Mouse (Mus musculus): ENCODE results near the gene Gtf2ird1. TPM values are rescaled to one million over a fixed set of nuclear protein-coding genes. Genes with fewer than 3 reads are reported as not detected.

Gene Gtf2ird1
- total and polyA plus RNA-seq, 3 experiments = 12.8 to 39.0 (median 13.1) TPM

GRCm38 (mm10) chr5:134430087-134430486, 26.4 kb downstream of the Gtf2ird1 start:
- Histone ChIP-seq H3K36me3 (replicated peaks in 1 of 2; ENCODE audit: control insufficient read depth in 1 of 2, insufficient read depth in 1 of 2, low read length in 1 of 2) (peaks cover 0 to 38% of the 10 kb centered on the region in 2 experiments), H3K79me2 (replicated peaks; ENCODE audit: control insufficient read depth, extremely low read depth, insufficient read depth, poor library complexity, severe bottlenecking) (no peaks in the 10 kb centered on the region), H3K9ac (ENCODE audit: insufficient read depth, low read depth) (no peak overlapping the region), H3K27me3 (replicated peaks) (no peaks in the 10 kb centered on the region), H3K4me3 (replicated peaks in 1 of 3; ENCODE audit: low read depth in 2 of 3, low read length in 2 of 3, poor library complexity in 1 of 3) (no peak overlapping the region), H3K27ac (ENCODE audit: insufficient read depth, low read depth) (no peak overlapping the region), H3K4me2 (ENCODE audit: insufficient read depth, low read depth, poor library complexity, severe bottlenecking) (no peak overlapping the region), H3K4me1 (ENCODE audit: control insufficient read depth in 1 of 2, insufficient read depth in 2 of 2) (peaks cover 0 to 23% of the 10 kb centered on the region in 2 experiments; a peak in 2 of 4 replicates), H3K9me3 (replicated peaks; ENCODE audit: low read length) (no peaks in the 10 kb centered on the region)
- dilution Hi-C loops (cut with MboI; ENCODE audit: extremely low pct_ligation_motif_present, extremely low pct_unique_long_range_greater_than_20kb, low sequenced_read_pairs) (no loop called here), in situ Hi-C loops (cut with MboI; ENCODE audit: low pct_ligation_motif_present, low pct_unique_long_range_greater_than_20kb, low sequenced_read_pairs) (no loop called here)
- TF ChIP-seq SMC3 (IDR thresholded peaks at IDR 0.05; ENCODE audit: low read depth, low read length) = no peak
- DNase-seq (ENCODE audit: extremely low read depth) = no peak

GRCm38 (mm10) chr5:134427664-134428063, 28.9 kb downstream of the Gtf2ird1 start:
- H3K27me3 ChIP-seq (replicated peaks) = no peaks in the 10 kb centered on the region
- TF ChIP-seq CTCF (conservative IDR thresholded peaks at IDR 0.05 in 1 of 2, IDR thresholded peaks at IDR 0.05 in 1 of 2; ENCODE audit: low read depth in 2 of 2, low read length in 2 of 2) (no peak), HCFC1 (IDR thresholded peaks at IDR 0.05; ENCODE audit: low read depth, low read length) (no peak), ZNF384 (IDR thresholded peaks at IDR 0.05; ENCODE audit: low read depth, low read length) (no peak), POLR2A (IDR thresholded peaks at IDR 0.05; ENCODE audit: low read depth, low read length) (no peak), RAD21 (IDR thresholded peaks at IDR 0.05; ENCODE audit: low read depth, low read length) (no peak), EP300 (IDR thresholded peaks at IDR 0.05; ENCODE audit: low read length) (no peak), MAFK (IDR thresholded peaks at IDR 0.05; ENCODE audit: insufficient replicate concordance, low read length) (no peak)
- H3K4me2 ChIP-seq (ENCODE audit: insufficient read depth, low read depth, poor library complexity, severe bottlenecking) = no peak overlapping the region
- no peak for DNase-seq (ENCODE audit: extremely low read depth)
- no peak overlapping the region for H3K4me3 ChIP-seq (replicated peaks in 1 of 3; ENCODE audit: low read depth in 2 of 3, low read length in 2 of 3, poor library complexity in 1 of 3)
- H3K36me3 ChIP-seq (replicated peaks in 1 of 2; ENCODE audit: control insufficient read depth in 1 of 2, insufficient read depth in 1 of 2, low read length in 1 of 2) = peaks cover 0 to 42% of the 10 kb centered on the region in 2 experiments
- dilution Hi-C loops (cut with MboI; ENCODE audit: extremely low pct_ligation_motif_present, extremely low pct_unique_long_range_greater_than_20kb, low sequenced_read_pairs) (no loop called here), in situ Hi-C loops (cut with MboI; ENCODE audit: low pct_ligation_motif_present, low pct_unique_long_range_greater_than_20kb, low sequenced_read_pairs) (no loop called here)
- H3K79me2 ChIP-seq (replicated peaks; ENCODE audit: control insufficient read depth, extremely low read depth, insufficient read depth, poor library complexity, severe bottlenecking) = no peaks in the 10 kb centered on the region; the same call in 1 of the 2 replicates
- H3K9ac ChIP-seq (ENCODE audit: insufficient read depth, low read depth) = no peak overlapping the region
- no peak overlapping the region for H3K27ac ChIP-seq (ENCODE audit: insufficient read depth, low read depth)
- no peaks in the 10 kb centered on the region for H3K9me3 ChIP-seq (replicated peaks; ENCODE audit: low read length)
- peaks cover 0 to 10% of the 10 kb centered on the region in 2 experiments; a peak in 2 of 4 replicates for H3K4me1 ChIP-seq (ENCODE audit: control insufficient read depth in 1 of 2, insufficient read depth in 2 of 2)

- H3K27me3 ChIP-seq (replicated peaks) = no peaks in the 10 kb centered on the region
- H3K9me3 ChIP-seq (replicated peaks; ENCODE audit: low read length) = no peaks in the 10 kb centered on the region
- no peak for TF ChIP-seq SMC3 (IDR thresholded peaks at IDR 0.05; ENCODE audit: low read depth, low read length)
- TF ChIP-seq SIN3A (IDR thresholded peaks at IDR 0.05; ENCODE audit: low read length) = no peak
- no peak for TF ChIP-seq JUND (conservative IDR thresholded peaks at IDR 0.05; ENCODE audit: low read depth, low read length)
- TF ChIP-seq ZC3H11A (IDR thresholded peaks at IDR 0.05; ENCODE audit: low read depth, low read length) = no peak
- TF ChIP-seq ETS1 (conservative IDR thresholded peaks at IDR 0.05; ENCODE audit: low read depth, low read length) = no peak
- no peak for TF ChIP-seq BHLHE40 (IDR thresholded peaks at IDR 0.05; ENCODE audit: low read depth, low read length)
- no peak for TF ChIP-seq PAX5 (IDR thresholded peaks at IDR 0.05; ENCODE audit: low read length)
- TF ChIP-seq ELF1 (IDR thresholded peaks at IDR 0.05; ENCODE audit: low read depth, low read length) = no peak
- no peak for TF ChIP-seq ZKSCAN1 (IDR thresholded peaks at IDR 0.05; ENCODE audit: borderline replicate concordance, low read depth, low read length)
- no peak for TF ChIP-seq CHD2 (IDR thresholded peaks at IDR 0.05; ENCODE audit: low read length)
- no peak for TF ChIP-seq POLR2AphosphoS2 (IDR thresholded peaks at IDR 0.05; ENCODE audit: low read depth, low read length)
- no peak for TF ChIP-seq UBTF (IDR thresholded peaks at IDR 0.05; ENCODE audit: low read depth, low read length)
- TF ChIP-seq EP300 (IDR thresholded peaks at IDR 0.05; ENCODE audit: low read length) = no peak
- no peak for TF ChIP-seq MAZ (IDR thresholded peaks at IDR 0.05; ENCODE audit: low read depth, low read length)
- TF ChIP-seq MAX (IDR thresholded peaks at IDR 0.05; ENCODE audit: low read length) = no peak
- no peak for TF ChIP-seq NRF1 (IDR thresholded peaks at IDR 0.05; ENCODE audit: low read depth, low read length)
- no peak for TF ChIP-seq NELFE (IDR thresholded peaks at IDR 0.05; ENCODE audit: low read depth, low read length)
- TF ChIP-seq JUN (IDR thresholded peaks at IDR 0.05; ENCODE audit: insufficient read depth, low read depth, low read length) = no peak
- TF ChIP-seq CHD1 (IDR thresholded peaks at IDR 0.05; ENCODE audit: low read depth, low read length) = no peak
- TF ChIP-seq KAT2A (IDR thresholded peaks at IDR 0.05; ENCODE audit: insufficient replicate concordance, low read length) = no peak
- no peak overlapping the region for H3K27ac ChIP-seq (ENCODE audit: insufficient read depth, low read depth)
- H3K9ac ChIP-seq (ENCODE audit: insufficient read depth, low read depth) = no peak overlapping the region
- in situ Hi-C loops (cut with MboI; ENCODE audit: low pct_ligation_motif_present, low pct_unique_long_range_greater_than_20kb, low sequenced_read_pairs) = no loop called here
- no peaks in the 10 kb centered on the region; the same call in 1 of the 2 replicates for H3K79me2 ChIP-seq (replicated peaks; ENCODE audit: control insufficient read depth, extremely low read depth, insufficient read depth, poor library complexity, severe bottlenecking)
- peaks cover 2 to 6% of the 10 kb centered on the region in 2 experiments; a peak in 3 of 4 replicates for H3K4me1 ChIP-seq (ENCODE audit: control insufficient read depth in 1 of 2, insufficient read depth in 2 of 2)
- no peak overlapping the region for H3K4me3 ChIP-seq (replicated peaks in 1 of 3; ENCODE audit: low read depth in 2 of 3, low read length in 2 of 3, poor library complexity in 1 of 3)
- H3K4me2 ChIP-seq (ENCODE audit: insufficient read depth, low read depth, poor library complexity, severe bottlenecking) = no peak overlapping the region
- dilution Hi-C loops (cut with MboI; ENCODE audit: extremely low pct_ligation_motif_present, extremely low pct_unique_long_range_greater_than_20kb, low sequenced_read_pairs) = no loop called here
- peaks cover 0 to 37% of the 10 kb centered on the region in 2 experiments for H3K36me3 ChIP-seq (replicated peaks in 1 of 2; ENCODE audit: control insufficient read depth in 1 of 2, insufficient read depth in 1 of 2, low read length in 1 of 2)
- DNase-seq (ENCODE audit: extremely low read depth) = no peak
Measured at GRCm38 (mm10) chr5:134425601-134426000, 30.9 kb downstream of the Gtf2ird1 start.

Measured in CH12.LX (cell line).